Mouse (Mus musculus) cerebellum, adult 11-12 months (tissue): ENCODE results near the gene Hhat.
A peak's percentile ranks its signal among the peaks of the same experiment; 100 is the strongest.

Experiments used
- DNase-seq: peaks from one replicate; pipeline ENCODE4 v3.0.0; 2022

The Hhat gene

GRCm38 (mm10) chr1:192647361-192647760 is 123.7 kb downstream of the Hhat start:
- DNase-seq = no peak

DNA sequence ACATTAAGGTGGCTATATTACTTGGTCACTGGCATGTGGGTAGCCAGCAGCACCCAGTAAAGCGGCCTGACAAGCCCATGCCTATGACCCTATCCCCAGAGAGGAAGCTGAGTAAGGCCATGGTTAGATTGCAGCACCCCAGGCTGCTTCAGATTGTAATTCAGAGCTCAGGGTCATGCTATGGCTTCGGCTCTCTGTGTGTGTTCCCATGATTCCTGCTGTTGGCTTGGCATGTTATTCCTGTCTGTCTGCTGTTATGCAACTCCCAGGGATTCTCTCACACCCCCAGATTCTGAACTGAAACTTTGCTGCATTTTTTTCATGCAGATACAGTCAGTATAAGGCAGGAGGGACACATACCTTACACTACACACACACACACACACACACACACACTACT is 128.9 kb downstream of the Hhat start:
- DNase-seq = no peak

DNA sequence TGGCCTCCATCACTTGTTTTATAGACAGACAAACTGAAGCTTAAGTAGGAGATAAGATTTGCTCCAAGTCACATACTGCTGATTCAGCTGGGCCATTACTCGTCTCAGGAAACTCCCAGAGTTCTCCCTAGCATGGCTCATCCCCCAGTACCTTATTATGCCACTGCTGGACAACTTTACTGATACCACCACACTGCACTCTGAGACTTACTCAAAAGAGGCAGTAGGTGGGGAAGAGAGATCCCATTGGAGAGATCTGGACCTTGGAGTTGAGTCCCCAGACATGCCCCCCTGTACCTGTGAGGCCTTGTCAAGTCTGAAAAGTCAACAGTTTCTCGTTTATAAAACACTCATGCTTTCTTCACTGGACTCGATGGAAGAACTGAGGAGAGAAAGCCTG is 131.8 kb downstream of the Hhat start:
- DNase-seq = no peak

- no peak for DNase-seq
These were observed 149.2 kb downstream of the Hhat start for GRCm38 (mm10) chr1:192621843-192622242.

DNA sequence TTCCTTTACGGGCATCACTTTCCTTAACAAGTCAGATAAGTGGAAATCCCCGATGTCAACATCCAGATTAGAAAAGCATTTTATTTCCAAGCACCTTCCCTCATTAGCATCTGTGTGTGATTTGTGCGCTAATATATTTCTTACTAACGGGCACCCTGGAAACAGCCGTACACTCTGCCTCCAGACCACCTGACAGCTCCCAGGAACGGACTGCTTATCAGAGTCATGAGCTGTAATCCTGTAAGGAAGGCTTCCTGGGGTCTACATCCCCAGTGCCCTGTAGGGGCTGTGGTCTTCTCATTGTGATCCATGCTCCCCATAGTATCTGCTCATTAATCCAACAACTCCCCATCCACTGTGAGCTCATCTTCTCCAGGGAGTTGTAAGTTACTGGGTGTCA is 157.8 kb downstream of the Hhat start:
- DNase-seq = no peak

- no peak for DNase-seq
These were observed 158.9 kb downstream of the Hhat start for GRCm38 (mm10) chr1:192611996-192612739.

GRCm38 (mm10) chr1:192606876-192607275 is 164.1 kb downstream of the Hhat start:
- DNase-seq = no peak

DNA sequence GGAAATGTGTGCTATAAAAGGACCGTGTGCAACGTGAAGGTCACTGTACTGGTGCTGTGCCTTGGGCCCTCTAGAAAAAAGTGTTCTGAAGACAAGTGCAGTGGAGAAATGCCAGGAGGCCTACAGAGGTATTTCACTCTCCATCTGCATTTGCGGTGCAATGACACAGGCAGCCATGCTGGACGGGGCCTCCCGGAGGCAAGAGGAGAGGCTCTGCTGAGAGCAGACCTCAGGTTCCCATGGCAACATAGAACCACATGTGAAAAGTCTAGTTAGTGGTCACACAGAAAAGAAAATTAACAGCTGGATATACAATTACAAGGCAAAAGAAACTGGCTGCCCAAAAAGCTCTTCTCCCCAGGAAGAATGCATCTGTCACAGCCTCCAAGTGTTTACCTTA is 166.6 kb downstream of the Hhat start:
- DNase-seq = no peak

GRCm38 (mm10) chr1:192603556-192603955 is 167.5 kb downstream of the Hhat start:
- DNase-seq = no peak

DNA sequence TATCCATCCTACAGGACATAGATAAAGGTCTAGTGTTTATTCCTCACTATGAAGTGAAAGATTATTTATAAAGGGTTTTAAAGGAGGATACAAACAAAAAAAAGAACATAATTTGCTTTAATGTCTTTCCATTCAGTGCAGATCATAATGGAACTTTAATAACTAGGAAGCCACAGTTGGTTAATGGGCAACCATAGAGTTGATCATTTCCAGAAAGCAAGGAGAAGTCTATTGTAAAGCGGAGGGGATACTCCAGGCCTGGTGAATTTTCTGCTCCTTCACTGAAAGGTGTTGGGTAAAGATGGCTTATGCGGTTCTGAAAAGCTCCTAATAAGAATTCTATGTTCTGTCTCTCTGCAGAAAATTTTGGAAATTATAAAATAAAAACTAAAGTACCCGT is 169.8 kb downstream of the Hhat start:
- no peak for DNase-seq

DNA sequence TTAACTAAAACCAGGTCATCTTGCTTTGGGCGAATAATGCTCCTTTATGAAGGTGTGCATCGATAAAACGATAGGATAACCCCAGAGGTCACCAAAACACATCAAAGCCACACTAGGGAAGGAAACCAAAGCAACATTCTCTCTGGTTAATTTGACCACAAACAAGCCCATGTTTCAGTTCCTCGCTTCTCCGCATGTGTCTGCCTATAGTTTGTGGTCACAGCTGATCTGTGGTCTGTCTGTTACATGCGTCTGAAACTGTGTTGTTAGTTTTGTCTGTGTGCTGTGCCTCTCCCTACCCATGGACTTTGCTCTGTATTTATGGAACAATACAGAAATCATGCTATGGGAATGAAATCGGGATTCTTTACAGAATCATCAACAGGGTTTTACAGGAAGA is 171.3 kb downstream of the Hhat start:
- DNase-seq = no peak

DNA sequence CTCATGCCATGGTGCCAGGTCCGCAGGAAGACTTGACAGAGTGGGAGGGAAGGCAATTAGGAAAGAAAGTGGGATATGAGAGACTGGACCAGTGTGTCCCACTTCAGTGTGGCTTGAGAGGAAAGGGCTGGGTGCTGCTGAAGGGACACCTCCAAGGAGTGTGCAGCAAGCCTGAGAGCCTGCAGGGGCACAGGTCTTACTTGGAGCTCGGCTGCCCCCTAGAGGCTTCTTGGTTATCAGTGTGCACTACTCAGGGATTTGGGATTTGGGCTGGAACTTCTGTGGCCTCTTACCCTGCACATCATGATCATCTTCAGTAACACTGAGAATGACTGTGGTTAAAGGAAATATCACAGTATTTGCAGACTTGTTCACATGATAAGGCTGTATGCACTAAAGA is 172.6 kb downstream of the Hhat start:
- DNase-seq = peak; percentile 87

- no peak for DNase-seq
These were observed 175.6 kb downstream of the Hhat start for GRCm38 (mm10) chr1:192595426-192595825.

- DNase-seq = no peak
These were observed 177.5 kb downstream of the Hhat start for GRCm38 (mm10) chr1:192593492-192593891.

- DNase-seq = no peak
These were observed 183.6 kb downstream of the Hhat start for GRCm38 (mm10) chr1:192587451-192587850.

DNA sequence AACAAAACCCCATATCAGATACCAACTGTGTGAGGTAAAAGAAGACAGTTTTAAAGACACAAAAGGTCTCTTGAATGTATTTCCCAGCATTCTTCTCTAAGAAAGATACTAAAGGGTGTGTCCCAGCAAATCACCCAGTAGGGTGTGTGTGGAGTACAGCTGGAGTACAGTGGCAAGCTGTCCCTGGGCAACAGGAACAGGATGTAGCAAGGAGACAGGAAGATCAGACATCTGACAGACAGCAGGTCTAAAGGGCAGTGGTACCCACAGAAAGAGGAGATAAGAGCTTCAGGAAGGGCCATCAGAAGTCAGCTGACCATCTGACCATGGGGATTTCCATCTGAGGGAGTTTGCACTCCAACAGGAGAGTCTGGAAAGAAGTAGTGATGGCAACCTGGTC is 185.7 kb downstream of the Hhat start:
- no peak for DNase-seq

- no peak for DNase-seq
These were observed 188.1 kb downstream of the Hhat start for GRCm38 (mm10) chr1:192582921-192583320.

- no peak for DNase-seq
These were observed 206.3 kb downstream of the Hhat start for GRCm38 (mm10) chr1:192564691-192565090.

GRCm38 (mm10) chr1:192559341-192559740 is 211.7 kb downstream of the Hhat start:
- no peak for DNase-seq

- DNase-seq = no peak
These were observed 212.9 kb downstream of the Hhat start for GRCm38 (mm10) chr1:192557978-192558594.

DNA sequence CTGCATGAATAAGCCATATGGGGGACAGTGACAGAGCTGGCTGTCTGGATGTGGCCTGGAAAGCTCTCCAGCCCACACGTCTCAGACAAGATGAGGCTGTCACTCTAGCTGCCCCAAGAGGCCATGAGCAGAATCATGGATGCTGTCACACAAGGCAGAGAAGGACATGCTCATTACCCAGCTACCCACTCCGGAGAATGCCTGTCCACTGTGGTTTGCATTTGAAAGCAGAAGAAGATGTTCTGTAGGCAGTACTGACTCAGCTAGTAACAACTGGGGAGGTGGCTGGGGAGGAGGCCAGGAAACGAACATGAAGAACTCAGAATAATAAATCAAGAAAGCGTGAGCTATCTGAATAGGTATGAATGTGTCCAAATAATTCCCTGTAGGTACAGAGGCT is 215.5 kb downstream of the Hhat start:
- DNase-seq = no peak

GRCm38 (mm10) chr1:192550561-192550960 is 220.5 kb downstream of the Hhat start:
- no peak for DNase-seq

DNA sequence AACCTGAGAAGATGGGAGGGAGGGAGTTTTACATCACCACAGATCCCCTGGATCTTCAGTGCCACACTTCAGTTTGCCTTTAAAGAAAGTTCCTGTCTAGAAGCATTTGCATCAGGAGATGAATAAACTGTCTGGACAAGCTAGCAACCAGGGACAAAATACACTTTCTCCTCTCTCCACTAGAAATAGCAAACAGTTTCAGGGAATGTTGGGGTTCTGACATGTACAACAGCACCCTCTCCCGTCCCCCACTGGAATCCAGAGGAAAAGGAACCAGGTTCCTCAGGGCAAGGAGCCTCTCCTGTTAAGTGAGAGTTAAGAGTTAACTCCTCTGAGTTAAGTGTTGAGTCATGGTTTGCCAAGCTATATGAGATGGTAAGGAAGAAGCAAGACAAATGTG is 224.2 kb downstream of the Hhat start:
- DNase-seq = no peak

DNA sequence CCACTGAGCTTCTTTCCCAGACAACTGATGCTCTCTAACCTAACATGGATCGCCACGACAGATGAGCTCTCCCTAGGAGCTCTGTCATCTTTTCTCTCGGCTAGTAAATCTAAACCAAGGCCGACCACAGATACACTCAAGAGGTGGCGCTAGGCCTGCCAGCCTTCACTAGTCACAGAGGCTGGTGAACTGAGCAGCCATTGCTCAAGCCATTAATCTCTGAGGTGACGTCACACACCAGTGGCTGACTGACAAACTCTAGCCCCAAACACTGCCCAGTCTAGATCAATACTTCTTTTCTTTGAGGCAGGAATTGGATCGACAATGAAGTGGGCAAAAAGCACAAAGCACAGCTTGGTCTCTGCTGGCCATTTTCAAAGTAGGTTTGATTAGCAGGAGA is 226.1 kb downstream of the Hhat start:
- no peak for DNase-seq

- DNase-seq = no peak
These were observed 226.9 kb downstream of the Hhat start for GRCm38 (mm10) chr1:192544091-192544490.
